Mouse (Mus musculus) cortical plate, adult 2 months (tissue): ENCODE measurements at regions not wholly inside any gene's neighbourhood (a gene's known extent, or its start where the extent isn't known, plus 50 kb on each side); places are given as distances from the start of the nearest gene placed in this dataset.

Experiments
- CTCF ChIP-seq: fragments of 200-500 bp; IDR thresholded peaks from 2 replicates; pipeline ENCODE4 v1.5.1; 2011; ENCODE audit warnings: mild to moderate bottlenecking, control low read depth, low read length; ENCODE audit not compliant: insufficient read depth; ENCODE audit errors: extremely low read depth
- POLR2A ChIP-seq: fragments of 200-500 bp; IDR thresholded peaks from 2 replicates; pipeline ENCODE4 v1.6.1; 2011; ENCODE audit warnings: mild to moderate bottlenecking, low read length, control low read depth; ENCODE audit not compliant: insufficient read depth; ENCODE audit errors: extremely low read depth

GRCm38 (mm10) chr13:32418655-32419054 lies 80.1 kb upstream of the Gmds start:
- no peak for TF ChIP-seq CTCF
- TF ChIP-seq POLR2A: no peak
